Mouse (Mus musculus): ENCODE results near the gene Prpsap1.

DNA sequence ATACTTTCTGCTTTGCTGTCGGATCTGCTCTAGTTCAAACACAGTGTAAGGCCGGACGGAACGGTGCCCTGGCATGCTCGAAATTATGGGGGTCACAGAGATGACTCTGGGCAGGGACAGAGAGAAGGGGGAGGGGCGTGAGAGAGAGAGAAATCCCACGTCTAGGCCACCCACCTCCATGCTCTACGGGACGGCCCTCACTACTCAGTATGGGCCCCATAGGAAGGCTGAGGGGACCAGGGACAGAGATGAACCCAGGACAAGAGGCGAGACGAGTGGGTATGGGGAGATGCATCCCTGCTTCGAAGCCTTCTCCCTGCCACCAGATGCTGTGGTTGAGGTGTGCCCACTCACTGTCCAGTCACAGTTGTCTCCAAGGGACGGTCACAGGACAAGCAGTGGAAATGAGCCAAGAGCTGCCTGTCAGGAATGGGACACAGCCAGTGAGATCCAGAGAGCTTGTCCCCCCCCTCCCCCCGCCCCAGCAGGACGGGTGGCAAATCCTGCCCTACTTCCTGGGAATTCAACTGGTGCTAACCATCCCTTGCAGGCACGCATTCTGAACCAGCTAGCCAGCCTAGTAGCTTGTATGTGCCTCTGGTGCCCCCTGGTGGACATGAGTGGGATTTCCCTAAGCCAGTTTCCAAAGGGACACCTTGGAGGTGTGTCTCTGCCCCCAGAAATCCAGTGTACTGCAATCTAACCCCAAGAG lies 48.2 kb downstream of the Prpsap1 start:
- TF ChIP-seq CTCF (IDR thresholded peaks at IDR 0.05; ENCODE audit: borderline replicate concordance, insufficient read depth, low read depth, low read length) (peak; percentile 99), POLR2A (IDR thresholded peaks at IDR 0.05; ENCODE audit: borderline replicate concordance, insufficient read depth, low read length) (no peak)
